Mouse (Mus musculus) lung, adult 2 months (tissue): ENCODE measurements around the gene Klb. TPM values are rescaled to one million over a fixed set of nuclear protein-coding genes. Genes with fewer than 3 reads are reported as not detected.

Experiments used
- DNase-seq: peaks from one replicate; pipeline ENCODE4 v3.0.0; 2022
- H3K4me1 ChIP-seq: fragments of 200-500 bp; 2 replicates; pipeline ENCODE4 v1.6.1; 2011; ENCODE audit warnings: low read length; ENCODE audit not compliant: control insufficient read depth, insufficient read depth
- H3K4me3 ChIP-seq: fragments of 200-500 bp; replicated peaks from 2 replicates; pipeline ENCODE3; 2011; ENCODE audit warnings: low read depth, mild to moderate bottlenecking, control low read depth, low read length; ENCODE audit errors: extremely low read depth
- CTCF ChIP-seq: fragments of 200-500 bp; IDR thresholded peaks from 2 replicates; pipeline ENCODE4 v1.5.1; 2011; ENCODE audit warnings: mild to moderate bottlenecking, low read length, control low read depth; ENCODE audit not compliant: insufficient read depth
- POLR2A ChIP-seq: fragments of 200-500 bp; IDR thresholded peaks from 2 replicates; pipeline ENCODE4 v1.6.1; 2011; ENCODE audit warnings: low read depth, mild to moderate bottlenecking, control low read depth, low read length, borderline replicate concordance; ENCODE audit errors: extremely low read depth
- WGBS: fragments of 180-500 bp; shearing (Covaris S2); methylation state at CpG from one replicate; pipeline ENCODE4 v1.1.7; 2018; 5-methylcytosine and 5-hydroxymethylcytosine counted together
- polyA plus RNA-seq: library from polyadenylated mRNA; depleted of rRNA; stranded (reverse); fragments of >200 nt; gene quantifications from 2 replicates; pipeline ENCODE4 v1.2.3, GENCODE M21; 2012; rRNA removed

The Klb gene
- polyA plus RNA-seq, 1 experiment: 0.44 TPM

- H3K4me3 ChIP-seq: no peak overlapping the region
- TF ChIP-seq POLR2A (no peak), CTCF (no peak)
- H3K4me1 ChIP-seq: no peaks in the 10 kb centered on the region
- no peak for DNase-seq
- 44% methylated on average over 26 of the region's 26 CpGs for WGBS
Measured at GRCm38 (mm10) chr5:65415653-65416458, 67.7 kb downstream of the Klb start.

- H3K4me1 ChIP-seq: no peaks in the 10 kb centered on the region
- no peak for DNase-seq
- WGBS: 79% methylated on average over 10 of the region's 10 CpGs
- no peak overlapping the region for H3K4me3 ChIP-seq
- TF ChIP-seq CTCF: no peak
- TF ChIP-seq POLR2A: no peak
Measured at GRCm38 (mm10) chr5:65419136-65419535, 71.0 kb downstream of the Klb start.

GRCm38 (mm10) chr5:65420822-65421221 is 72.7 kb downstream of the Klb start:
- no peak for DNase-seq

GRCm38 (mm10) chr5:65422803-65423202 is 74.7 kb downstream of the Klb start:
- no peak for DNase-seq
- Histone ChIP-seq H3K4me3 (no peak overlapping the region), H3K4me1 (no peaks in the 10 kb centered on the region)
- 97% methylated on average over 8 of the region's 8 CpGs for WGBS
- TF ChIP-seq CTCF (no peak), POLR2A (no peak)

More at GRCm38 (mm10) chr5:65420822-65421221, 72.7 kb downstream of the Klb start:
- Histone ChIP-seq H3K4me1 (no peaks in the 10 kb centered on the region), H3K4me3 (no peak overlapping the region)
- TF ChIP-seq POLR2A: no peak
- TF ChIP-seq CTCF: no peak
- 77% methylated on average over 6 of the region's 6 CpGs for WGBS

GRCm38 (mm10) chr5:65424215-65424614 is 76.1 kb downstream of the Klb start:
- TF ChIP-seq POLR2A (no peak), CTCF (no peak)
- no peak for DNase-seq
- H3K4me3 ChIP-seq: no peak overlapping the region
- WGBS: 76% methylated on average over 6 of the region's 6 CpGs
- H3K4me1 ChIP-seq: no peaks in the 10 kb centered on the region

GRCm38 (mm10) chr5:65425251-65425650 is 77.1 kb downstream of the Klb start:
- no peaks in the 10 kb centered on the region for H3K4me1 ChIP-seq
- H3K4me3 ChIP-seq: no peak overlapping the region
- 79% methylated on average over 5 of the region's 5 CpGs for WGBS
- TF ChIP-seq POLR2A (no peak), CTCF (no peak)
- no peak for DNase-seq

- TF ChIP-seq CTCF: no peak
- TF ChIP-seq POLR2A: no peak
- WGBS: 44% methylated on average over 4 of the region's 4 CpGs
- peak; percentile 22 for DNase-seq
- Histone ChIP-seq H3K4me1 (no peaks in the 10 kb centered on the region), H3K4me3 (no peak overlapping the region)
Measured at GRCm38 (mm10) chr5:65428321-65428720, 80.2 kb downstream of the Klb start.

- no peak for TF ChIP-seq POLR2A
- no peak for TF ChIP-seq CTCF
Measured at GRCm38 (mm10) chr5:65429441-65429840, 81.3 kb downstream of the Klb start.

More at GRCm38 (mm10) chr5:65429441-65429840, 81.3 kb downstream of the Klb start:
- no peak for DNase-seq
- no peaks in the 10 kb centered on the region for H3K4me1 ChIP-seq
- 76% methylated on average over 5 of the region's 5 CpGs for WGBS
- no peak overlapping the region for H3K4me3 ChIP-seq

Other genes starting within 250 kb of the Klb start
- 103 and 122 TPM in 2 replicates for gene Klhl5, start 240.8 kb upstream of the Klb start, polyA plus RNA-seq
- gene Wdr19, start 148.6 kb upstream of the Klb start, polyA plus RNA-seq: 5.0 and 6.4 TPM in 2 replicates
- 7.4 and 11.6 TPM in 2 replicates for gene Rfc1, start 12.6 kb upstream of the Klb start, polyA plus RNA-seq
- gene Rpl9, start 43.1 kb downstream of the Klb start, polyA plus RNA-seq: 152 and 224 TPM in 2 replicates
- 6.3 and 13.1 TPM in 2 replicates for gene Lias, start 43.2 kb downstream of the Klb start, polyA plus RNA-seq
- gene Ugdh, start 87.6 kb downstream of the Klb start, polyA plus RNA-seq: 8.7 and 12.2 TPM in 2 replicates
- gene Gm43552, start 144.5 kb downstream of the Klb start, polyA plus RNA-seq: not detected in 2 replicates
- gene Smim14, start 188.9 kb downstream of the Klb start, polyA plus RNA-seq: 137 and 157 TPM in 2 replicates
- gene Ube2k, start 188.9 kb downstream of the Klb start, polyA plus RNA-seq: 12.3 and 15.1 TPM in 2 replicates